Mouse (Mus musculus) hindbrain, embryonic 14.5 days (tissue): ENCODE data around the gene Abcb1a. TPM values are rescaled to one million over a fixed set of nuclear protein-coding genes. Genes with fewer than 3 reads are reported as not detected.

Experiments
- ATAC-seq: fragments of 200-750 bp; cut with Nextera tagmentation; 2 replicates; pipeline ENCODE4 v1.8.0; 2017; ENCODE audit warnings: moderate number of reproducible peaks, mild to moderate bottlenecking, moderate TSS enrichment, moderate library complexity; ENCODE audit not compliant: low FRiP score
- DNase-seq: peaks from one replicate; pipeline ENCODE4 v3.0.0-alpha.2; 2015; ENCODE audit warnings: low spot score
- H3K27ac ChIP-seq: fragments of 300-500 bp; sonication (generic); 2 replicates; pipeline ENCODE4 v1.5.1; 2014; ENCODE audit warnings: mild to moderate bottlenecking, moderate library complexity
- H3K27me3 ChIP-seq: fragments of 300-500 bp; sonication (generic); 2 replicates; pipeline ENCODE4 v1.6.1; 2014; ENCODE audit warnings: mild to moderate bottlenecking, low read length, mixed read lengths; ENCODE audit not compliant: control insufficient read depth, insufficient read depth
- H3K36me3 ChIP-seq: fragments of 300-500 bp; sonication (generic); replicated peaks from 2 replicates; pipeline ENCODE4 v1.6.1; 2014; ENCODE audit not compliant: control insufficient read depth, insufficient read depth
- H3K4me1 ChIP-seq: fragments of 300-500 bp; sonication (generic); replicated peaks from 2 replicates; pipeline ENCODE4 v1.6.1; 2014; ENCODE audit warnings: antibody characterized with exemption, low read length, mixed read lengths; ENCODE audit not compliant: control insufficient read depth, insufficient read depth
- H3K4me2 ChIP-seq: fragments of 300-500 bp; sonication (generic); replicated peaks from 2 replicates; pipeline ENCODE4 v1.6.1; 2014; ENCODE audit warnings: mild to moderate bottlenecking, moderate library complexity
- H3K4me3 ChIP-seq: fragments of 300-500 bp; sonication (generic); replicated peaks from 2 replicates; pipeline ENCODE4 v1.5.1; 2014; ENCODE audit warnings: mild to moderate bottlenecking, low read length
- H3K9ac ChIP-seq: fragments of 300-500 bp; sonication (generic); 2 replicates; pipeline ENCODE4 v1.6.1; 2014
- H3K9me3 ChIP-seq: fragments of 300-500 bp; sonication (generic); 2 replicates; pipeline ENCODE4 v1.6.1; 2016; ENCODE audit warnings: low read length; ENCODE audit not compliant: control insufficient read depth
- WGBS: fragments of 180-500 bp; shearing (Covaris S2); extraction: QIAGEN DNeasy Blood & Tissue Kit; methylation state at CpG from one replicate; pipeline ENCODE4 v1.1.7; 2014; 5-methylcytosine and 5-hydroxymethylcytosine counted together
- polyA plus RNA-seq: library from polyadenylated mRNA; unstranded; fragments of >200 nt; fragmentation: Nextera tagmentation; extraction: Ambion mirVana; gene quantifications from 2 replicates; pipeline ENCODE4 v1.2.1, GENCODE M21; 2014

Abcb1a gene
- polyA plus RNA-seq, 1 experiment from 2014 or later = 2.3 TPM

- no peak overlapping the region for H3K9ac ChIP-seq
Measured at GRCm38 (mm10) chr5:8664678-8665077, 4.8 kb downstream of the Abcb1a start.

GRCm38 (mm10) chr5:8667758-8668474, 8.0 kb downstream of the Abcb1a start:
- Histone ChIP-seq H3K9ac (no peak overlapping the region), H3K4me1 (no peaks in the 10 kb centered on the region), H3K27me3 (no peaks in the 10 kb centered on the region), H3K9me3 (no peaks in the 10 kb centered on the region), H3K36me3 (no peaks in the 10 kb centered on the region), H3K27ac (no peak overlapping the region), H3K4me3 (no peak overlapping the region), H3K4me2 (no peak overlapping the region)
- 82% methylated on average over 9 of the region's 9 CpGs for WGBS
- ATAC-seq (no peak), DNase-seq (no peak)

More at GRCm38 (mm10) chr5:8664678-8665077, 4.8 kb downstream of the Abcb1a start:
- H3K4me2 ChIP-seq = no peak overlapping the region
- no peak overlapping the region for H3K27ac ChIP-seq
- H3K4me1 ChIP-seq = peaks cover 6% of the 10 kb centered on the region; the same call in 1 of the 2 replicates
- 73% methylated on average over 3 of the region's 3 CpGs for WGBS
- no peaks in the 10 kb centered on the region; the same call in 1 of the 2 replicates for H3K27me3 ChIP-seq
- DNase-seq (no peak), ATAC-seq (no peak)
- H3K9me3 ChIP-seq = no peaks in the 10 kb centered on the region
- H3K4me3 ChIP-seq = no peak overlapping the region
- H3K36me3 ChIP-seq = no peaks in the 10 kb centered on the region

GRCm38 (mm10) chr5:8669606-8670005, 9.7 kb downstream of the Abcb1a start:
- 94% methylated on average over 1 of the region's 1 CpGs for WGBS
- DNase-seq (no peak), ATAC-seq (no peak)
- H3K4me3 ChIP-seq = no peak overlapping the region
- no peaks in the 10 kb centered on the region for H3K9me3 ChIP-seq
- H3K9ac ChIP-seq = no peak overlapping the region
- no peaks in the 10 kb centered on the region for H3K4me1 ChIP-seq
- no peak overlapping the region for H3K4me2 ChIP-seq
- no peak overlapping the region for H3K27ac ChIP-seq
- no peaks in the 10 kb centered on the region for H3K27me3 ChIP-seq
- no peaks in the 10 kb centered on the region for H3K36me3 ChIP-seq

- Histone ChIP-seq H3K27me3 (no peaks in the 10 kb centered on the region), H3K36me3 (no peaks in the 10 kb centered on the region), H3K9me3 (no peaks in the 10 kb centered on the region), H3K4me3 (no peak overlapping the region), H3K4me1 (no peaks in the 10 kb centered on the region), H3K4me2 (no peak overlapping the region), H3K9ac (no peak overlapping the region), H3K27ac (no peak overlapping the region)
- WGBS = 91% methylated on average over 6 of the region's 6 CpGs
- no peak for ATAC-seq
- DNase-seq = no peak
Measured at GRCm38 (mm10) chr5:8675262-8675951, 15.5 kb downstream of the Abcb1a start.

GRCm38 (mm10) chr5:8675952-8676262, 16.0 kb downstream of the Abcb1a start:
- ATAC-seq (no peak), DNase-seq (no peak)
- WGBS = 88% methylated on average over 1 of the region's 1 CpGs
- Histone ChIP-seq H3K4me2 (no peak overlapping the region), H3K27me3 (no peaks in the 10 kb centered on the region), H3K27ac (no peak overlapping the region), H3K36me3 (no peaks in the 10 kb centered on the region), H3K9me3 (no peaks in the 10 kb centered on the region), H3K9ac (no peak overlapping the region), H3K4me3 (no peak overlapping the region), H3K4me1 (no peaks in the 10 kb centered on the region)

- Histone ChIP-seq H3K4me2 (no peak overlapping the region), H3K4me1 (no peaks in the 10 kb centered on the region), H3K9ac (no peak overlapping the region), H3K27ac (no peak overlapping the region), H3K27me3 (no peaks in the 10 kb centered on the region), H3K9me3 (no peaks in the 10 kb centered on the region), H3K4me3 (no peak overlapping the region), H3K36me3 (no peaks in the 10 kb centered on the region)
- DNase-seq (no peak), ATAC-seq (no peak)
- 77% methylated on average over 3 of the region's 3 CpGs for WGBS
Measured at GRCm38 (mm10) chr5:8681166-8681565, 21.3 kb downstream of the Abcb1a start.

- 93% methylated on average over 3 of the region's 3 CpGs for WGBS
- Histone ChIP-seq H3K9ac (no peak overlapping the region), H3K36me3 (no peaks in the 10 kb centered on the region), H3K9me3 (no peaks in the 10 kb centered on the region), H3K27me3 (no peaks in the 10 kb centered on the region), H3K4me1 (no peaks in the 10 kb centered on the region), H3K27ac (no peak overlapping the region), H3K4me3 (no peak overlapping the region), H3K4me2 (no peak overlapping the region)
- no peak for ATAC-seq
- DNase-seq = no peak
Measured at GRCm38 (mm10) chr5:8683686-8684085, 23.8 kb downstream of the Abcb1a start.

GRCm38 (mm10) chr5:8686071-8686470, 26.2 kb downstream of the Abcb1a start:
- Histone ChIP-seq H3K4me1 (no peaks in the 10 kb centered on the region), H3K9ac (no peak overlapping the region), H3K27me3 (no peaks in the 10 kb centered on the region), H3K9me3 (no peaks in the 10 kb centered on the region), H3K27ac (no peak overlapping the region), H3K4me2 (no peak overlapping the region), H3K4me3 (no peak overlapping the region), H3K36me3 (no peaks in the 10 kb centered on the region)
- ATAC-seq (no peak), DNase-seq (no peak)
- 88% methylated on average over 2 of the region's 2 CpGs for WGBS

GRCm38 (mm10) chr5:8687550-8687949, 27.7 kb downstream of the Abcb1a start:
- no peaks in the 10 kb centered on the region for H3K9me3 ChIP-seq
- no peak overlapping the region for H3K4me3 ChIP-seq
- no peak overlapping the region for H3K27ac ChIP-seq
- no peaks in the 10 kb centered on the region for H3K27me3 ChIP-seq
- no peak overlapping the region for H3K4me2 ChIP-seq
- H3K4me1 ChIP-seq = no peaks in the 10 kb centered on the region
- no peak overlapping the region for H3K9ac ChIP-seq
- no peaks in the 10 kb centered on the region for H3K36me3 ChIP-seq
- WGBS = 84% methylated on average over 5 of the region's 5 CpGs
- no peak for ATAC-seq
- no peak for DNase-seq
